Mouse (Mus musculus): ENCODE measurements at regions not wholly inside any gene's neighbourhood (a gene's known extent, or its start where the extent isn't known, plus 50 kb on each side); places are given as distances from the start of the nearest gene placed in this dataset.
"Not testable (repeated sequence)": the region's sequence is repeated elsewhere in the genome, so short reads cannot be mapped to it uniquely, and the experiment has no call there.

GRCm38 (mm10) chr3:3302657-3303056 is 2447.9 kb upstream of the Gm8797 start:
- not testable (repeated sequence) for H3K4me1 ChIP-seq (replicated peaks); H3K27ac ChIP-seq; H3K36me3 ChIP-seq; DNase-seq (ENCODE audit: low spot score); H3K4me3 ChIP-seq; H3K27me3 ChIP-seq (ENCODE audit: insufficient read depth, poor library complexity, severe bottlenecking)
- H3K9me3 ChIP-seq = peaks cover 78% of the 10 kb centered on the region
- WGBS = 40% methylated on average over 6 of the region's 6 CpGs

GRCm38 (mm10) chr3:3308461-3308860 is 2442.1 kb upstream of the Gm8797 start:
- Histone ChIP-seq H3K4me3 (0 out of 2 replicates have a peak overlapping the region, but pooled peaks have one; percentile 16), H3K36me3 (no peaks in the 10 kb centered on the region), H3K27ac (no peak overlapping the region), H3K27me3 (ENCODE audit: insufficient read depth, poor library complexity, severe bottlenecking) (no peaks in the 10 kb centered on the region), H3K9me3 (peaks cover 49% of the 10 kb centered on the region), H3K4me1 (replicated peaks) (no peaks in the 10 kb centered on the region)
- 57% methylated on average over 14 of the region's 14 CpGs for WGBS
- DNase-seq (ENCODE audit: low spot score) = no peak

GRCm38 (mm10) chr3:3308996-3309395 is 2441.6 kb upstream of the Gm8797 start:
- no peaks in the 10 kb centered on the region for H3K4me1 ChIP-seq (replicated peaks)
- H3K36me3 ChIP-seq = no peaks in the 10 kb centered on the region
- WGBS = 71% methylated on average over 18 of the region's 18 CpGs
- H3K27me3 ChIP-seq (ENCODE audit: insufficient read depth, poor library complexity, severe bottlenecking) = no peaks in the 10 kb centered on the region
- peaks cover 49% of the 10 kb centered on the region for H3K9me3 ChIP-seq
- no peak for DNase-seq (ENCODE audit: low spot score)
- H3K4me3 ChIP-seq = 0 out of 2 replicates have a peak overlapping the region, but pooled peaks have one; percentile 16
- H3K27ac ChIP-seq = no peak overlapping the region

GRCm38 (mm10) chr3:3310811-3311210 is 2439.8 kb upstream of the Gm8797 start:
- 56% methylated on average over 1 of the region's 1 CpGs for WGBS

GRCm38 (mm10) chr3:3349634-3350033 is 2401.0 kb upstream of the Gm8797 start:
- DNase-seq (ENCODE audit: low spot score) = no peak

More at GRCm38 (mm10) chr3:3310811-3311210, 2439.8 kb upstream of the Gm8797 start:
- Histone ChIP-seq H3K27ac (no peak overlapping the region), H3K4me3 (no peak overlapping the region), H3K27me3 (ENCODE audit: insufficient read depth, poor library complexity, severe bottlenecking) (no peaks in the 10 kb centered on the region), H3K4me1 (replicated peaks) (no peaks in the 10 kb centered on the region), H3K36me3 (no peaks in the 10 kb centered on the region), H3K9me3 (peaks cover 39% of the 10 kb centered on the region; the same call in 1 of the 2 replicates)
- no peak for DNase-seq (ENCODE audit: low spot score)

GRCm38 (mm10) chr3:3370859-3371258 is 2379.7 kb upstream of the Gm8797 start:
- H3K4me1 ChIP-seq (replicated peaks); H3K4me3 ChIP-seq; DNase-seq (ENCODE audit: low spot score); H3K27ac ChIP-seq; H3K27me3 ChIP-seq (ENCODE audit: insufficient read depth, poor library complexity, severe bottlenecking); H3K36me3 ChIP-seq; H3K9me3 ChIP-seq: not testable (repeated sequence)

More at GRCm38 (mm10) chr3:3349634-3350033, 2401.0 kb upstream of the Gm8797 start:
- peaks cover 36% of the 10 kb centered on the region for H3K9me3 ChIP-seq
- no peak overlapping the region for H3K27ac ChIP-seq
- 41% methylated on average over 5 of the region's 5 CpGs for WGBS
- H3K4me1 ChIP-seq (replicated peaks) = no peaks in the 10 kb centered on the region
- no peaks in the 10 kb centered on the region for H3K36me3 ChIP-seq
- H3K27me3 ChIP-seq (ENCODE audit: insufficient read depth, poor library complexity, severe bottlenecking) = no peaks in the 10 kb centered on the region
- H3K4me3 ChIP-seq = no peak overlapping the region

- 26% methylated on average over 3 of the region's 3 CpGs for WGBS
- no peaks in the 10 kb centered on the region for H3K36me3 ChIP-seq
These were observed 2362.4 kb upstream of the Gm8797 start for GRCm38 (mm10) chr3:3388056-3388770.

More at GRCm38 (mm10) chr3:3388056-3388770, 2362.4 kb upstream of the Gm8797 start:
- Histone ChIP-seq H3K27ac (no peak overlapping the region), H3K4me1 (replicated peaks) (no peaks in the 10 kb centered on the region), H3K27me3 (ENCODE audit: insufficient read depth, poor library complexity, severe bottlenecking) (no peaks in the 10 kb centered on the region; the same call in none of the 2 replicates), H3K9me3 (no peaks in the 10 kb centered on the region), H3K4me3 (no peak overlapping the region)
- peak; percentile 44 for DNase-seq (ENCODE audit: low spot score)
